Mouse (Mus musculus): Measurements from ENCODE around the gene Gna13.

Gna13 gene

GRCm38 (mm10) chr11:109353391-109354235 lies 9.0 kb upstream of the Gna13 start:
- no peak overlapping the region for H3K4me3 ChIP-seq (replicated peaks; ENCODE audit: low read length)
- peaks cover 61% of the 10 kb centered on the region for H3K4me1 ChIP-seq (replicated peaks; ENCODE audit: low read depth, low read length)
- no peaks in the 10 kb centered on the region for H3K36me3 ChIP-seq (ENCODE audit: insufficient read depth, low read length)
- no peaks in the 10 kb centered on the region for H3K27me3 ChIP-seq (ENCODE audit: insufficient read depth, low read length)
- no peaks in the 10 kb centered on the region for H3K9me3 ChIP-seq (ENCODE audit: low read length)
- TF ChIP-seq CTCF (conservative IDR thresholded peaks at IDR 0.05; ENCODE audit: low read length) (no peak), POU5F1 (IDR thresholded peaks at IDR 0.05; ENCODE audit: borderline replicate concordance, low read length) (no peak), NANOG (IDR thresholded peaks at IDR 0.05; ENCODE audit: borderline replicate concordance, low read length) (no peak)

DNA sequence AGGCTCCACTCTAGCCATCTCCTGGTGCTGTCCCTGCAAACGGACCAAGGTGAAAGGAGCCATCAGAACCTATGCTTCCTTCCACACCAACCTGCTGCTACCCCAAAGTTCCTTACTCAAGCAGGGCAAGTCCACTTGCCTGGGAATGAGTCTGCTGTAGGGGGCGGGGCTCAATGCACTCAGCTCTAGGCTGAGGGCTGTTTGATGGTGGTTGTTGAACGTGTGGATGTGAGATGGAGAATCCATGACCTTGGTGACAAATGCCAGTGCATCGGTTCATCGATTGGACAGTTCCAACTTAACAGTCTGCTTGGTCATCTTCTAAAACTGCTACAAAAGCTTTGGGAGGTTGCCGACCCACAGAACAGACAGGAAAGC lies 8.4 kb upstream of the Gna13 start:
- no peaks in the 10 kb centered on the region for H3K36me3 ChIP-seq (ENCODE audit: insufficient read depth, low read length)
- no peaks in the 10 kb centered on the region for H3K9me3 ChIP-seq (ENCODE audit: low read length)
- TF ChIP-seq POU5F1 (IDR thresholded peaks at IDR 0.05; ENCODE audit: borderline replicate concordance, low read length) (no peak), NANOG (IDR thresholded peaks at IDR 0.05; ENCODE audit: borderline replicate concordance, low read length) (no peak), CTCF (conservative IDR thresholded peaks at IDR 0.05; ENCODE audit: low read length) (no peak)
- peaks cover 68% of the 10 kb centered on the region for H3K4me1 ChIP-seq (replicated peaks; ENCODE audit: low read depth, low read length)
- H3K4me3 ChIP-seq (replicated peaks; ENCODE audit: low read length): no peak overlapping the region
- no peaks in the 10 kb centered on the region for H3K27me3 ChIP-seq (ENCODE audit: insufficient read depth, low read length)

- no peaks in the 10 kb centered on the region for H3K27me3 ChIP-seq (ENCODE audit: insufficient read depth, low read length)
These were observed 6.8 kb upstream of the Gna13 start for GRCm38 (mm10) chr11:109355771-109356388.

DNA sequence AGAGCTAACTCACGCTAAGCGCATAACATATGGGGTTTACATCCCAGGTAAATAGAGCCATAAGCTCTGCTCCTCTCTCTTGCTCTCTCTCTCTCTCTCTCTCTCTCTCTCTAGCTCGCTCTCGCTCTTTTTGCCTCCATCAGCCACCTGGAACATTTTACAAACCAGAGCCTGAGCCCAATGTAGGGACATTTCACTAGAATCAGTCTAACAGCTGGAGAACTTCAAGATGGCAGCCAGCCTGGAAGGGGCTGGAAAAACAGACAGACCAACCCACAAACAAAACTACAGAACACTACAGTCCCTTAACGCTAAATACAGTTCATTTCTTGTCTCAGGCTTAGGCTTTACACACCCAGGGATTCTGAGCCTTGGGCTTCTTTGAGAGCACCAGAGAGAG lies 5.5 kb upstream of the Gna13 start:
- TF ChIP-seq NANOG (IDR thresholded peaks at IDR 0.05; ENCODE audit: borderline replicate concordance, low read length) (no peak), CTCF (conservative IDR thresholded peaks at IDR 0.05; ENCODE audit: low read length) (no peak), POU5F1 (IDR thresholded peaks at IDR 0.05; ENCODE audit: borderline replicate concordance, low read length) (no peak)
- Histone ChIP-seq H3K27me3 (ENCODE audit: insufficient read depth, low read length) (no peaks in the 10 kb centered on the region), H3K4me1 (replicated peaks; ENCODE audit: low read depth, low read length) (peaks cover 78% of the 10 kb centered on the region), H3K9me3 (ENCODE audit: low read length) (no peaks in the 10 kb centered on the region), H3K36me3 (ENCODE audit: insufficient read depth, low read length) (no peaks in the 10 kb centered on the region), H3K4me3 (replicated peaks; ENCODE audit: low read length) (no peak overlapping the region)

More at GRCm38 (mm10) chr11:109355771-109356388, 6.8 kb upstream of the Gna13 start:
- no peaks in the 10 kb centered on the region for H3K9me3 ChIP-seq (ENCODE audit: low read length)
- no peaks in the 10 kb centered on the region for H3K36me3 ChIP-seq (ENCODE audit: insufficient read depth, low read length)
- peak overlapping the region; percentile 55; the same call in 1 of the 2 replicates for H3K4me3 ChIP-seq (replicated peaks; ENCODE audit: low read length)
- peaks cover 73% of the 10 kb centered on the region for H3K4me1 ChIP-seq (replicated peaks; ENCODE audit: low read depth, low read length)
- TF ChIP-seq CTCF (conservative IDR thresholded peaks at IDR 0.05; ENCODE audit: low read length) (no peak; the same call in 1 of the 2 replicates), POU5F1 (IDR thresholded peaks at IDR 0.05; ENCODE audit: borderline replicate concordance, low read length) (no peak), NANOG (IDR thresholded peaks at IDR 0.05; ENCODE audit: borderline replicate concordance, low read length) (no peak)

GRCm38 (mm10) chr11:109358549-109358948 lies 4.1 kb upstream of the Gna13 start:
- Histone ChIP-seq H3K9me3 (ENCODE audit: low read length) (no peaks in the 10 kb centered on the region), H3K4me3 (replicated peaks; ENCODE audit: low read length) (0 out of 2 replicates have a peak overlapping the region, but pooled peaks have one; percentile 85), H3K36me3 (ENCODE audit: insufficient read depth, low read length) (no peaks in the 10 kb centered on the region), H3K4me1 (replicated peaks; ENCODE audit: low read depth, low read length) (peaks cover 74% of the 10 kb centered on the region), H3K27me3 (ENCODE audit: insufficient read depth, low read length) (no peaks in the 10 kb centered on the region)
- TF ChIP-seq NANOG (IDR thresholded peaks at IDR 0.05; ENCODE audit: borderline replicate concordance, low read length) (no peak), POU5F1 (IDR thresholded peaks at IDR 0.05; ENCODE audit: borderline replicate concordance, low read length) (no peak), CTCF (conservative IDR thresholded peaks at IDR 0.05; ENCODE audit: low read length) (no peak)

DNA sequence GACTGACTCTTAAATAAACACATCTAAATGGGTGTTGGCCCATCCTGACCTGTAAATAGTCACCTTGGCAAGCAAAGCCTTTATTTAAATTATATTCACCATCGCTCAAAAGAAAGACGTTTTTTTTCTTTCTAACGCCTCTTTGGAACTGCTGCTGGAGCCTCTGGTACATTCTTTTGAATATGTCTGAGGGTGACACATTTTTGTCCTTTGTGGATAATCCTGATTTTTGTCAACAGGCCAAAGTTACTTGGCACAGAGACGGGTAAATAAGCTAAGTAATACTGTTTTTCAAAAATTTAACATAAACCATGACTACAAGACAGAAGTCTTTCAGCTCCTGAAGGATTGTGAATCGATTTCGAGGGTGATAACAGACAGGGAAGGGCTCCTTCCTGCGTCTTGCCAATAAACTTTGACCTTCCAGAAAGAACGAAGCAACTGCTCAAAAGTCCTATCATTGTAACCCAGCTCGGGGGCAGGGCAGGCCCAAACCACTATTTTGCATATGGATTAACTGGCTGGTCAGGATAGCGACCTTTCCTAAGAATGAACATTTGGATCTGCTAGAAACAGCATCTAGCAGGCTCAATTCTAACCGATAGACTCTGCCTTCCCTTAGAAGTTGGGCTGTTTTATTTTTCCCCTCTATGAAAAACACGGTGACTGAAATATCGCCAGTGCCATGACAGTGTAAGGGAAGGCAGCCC lies 3.4 kb upstream of the Gna13 start:
- H3K27me3 ChIP-seq (ENCODE audit: insufficient read depth, low read length): no peaks in the 10 kb centered on the region
- TF ChIP-seq POU5F1 (IDR thresholded peaks at IDR 0.05; ENCODE audit: borderline replicate concordance, low read length): no peak
- no peak for TF ChIP-seq NANOG (IDR thresholded peaks at IDR 0.05; ENCODE audit: borderline replicate concordance, low read length)
- TF ChIP-seq CTCF (conservative IDR thresholded peaks at IDR 0.05; ENCODE audit: low read length): no peak
- peaks cover 74% of the 10 kb centered on the region for H3K4me1 ChIP-seq (replicated peaks; ENCODE audit: low read depth, low read length)
- H3K36me3 ChIP-seq (ENCODE audit: insufficient read depth, low read length): no peaks in the 10 kb centered on the region
- H3K9me3 ChIP-seq (ENCODE audit: low read length): no peaks in the 10 kb centered on the region
- H3K4me3 ChIP-seq (replicated peaks; ENCODE audit: low read length): peak overlapping the region; percentile 85; the same call in 1 of the 2 replicates

DNA sequence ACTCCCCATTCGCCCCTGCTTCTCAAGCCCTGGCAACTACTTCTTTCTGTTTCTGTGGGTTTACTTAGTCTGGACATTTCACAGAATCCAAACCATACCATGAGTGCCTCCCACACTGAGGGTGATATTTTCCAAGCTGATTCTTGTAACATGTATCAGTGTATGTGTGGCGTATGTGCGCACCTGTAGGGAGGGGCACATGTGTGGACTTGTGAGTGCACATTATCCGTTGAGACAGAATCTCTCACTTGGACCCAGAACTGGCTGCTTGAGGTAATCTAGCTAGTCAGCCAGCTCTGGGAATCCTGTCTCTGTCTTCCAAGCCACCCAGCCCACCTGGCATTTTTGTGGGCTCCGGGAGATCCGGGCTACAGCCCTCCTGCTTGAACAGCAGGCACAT lies 2.5 kb upstream of the Gna13 start:
- H3K4me1 ChIP-seq (replicated peaks; ENCODE audit: low read depth, low read length): peaks cover 81% of the 10 kb centered on the region
- H3K9me3 ChIP-seq (ENCODE audit: low read length): no peaks in the 10 kb centered on the region
- H3K4me3 ChIP-seq (replicated peaks; ENCODE audit: low read length): peak overlapping the region; percentile 85
- no peak for TF ChIP-seq CTCF (conservative IDR thresholded peaks at IDR 0.05; ENCODE audit: low read length)
- no peak for TF ChIP-seq POU5F1 (IDR thresholded peaks at IDR 0.05; ENCODE audit: borderline replicate concordance, low read length)
- no peak for TF ChIP-seq NANOG (IDR thresholded peaks at IDR 0.05; ENCODE audit: borderline replicate concordance, low read length)
- H3K36me3 ChIP-seq (ENCODE audit: insufficient read depth, low read length): peaks cover 9% of the 10 kb centered on the region
- H3K27me3 ChIP-seq (ENCODE audit: insufficient read depth, low read length): no peaks in the 10 kb centered on the region

DNA sequence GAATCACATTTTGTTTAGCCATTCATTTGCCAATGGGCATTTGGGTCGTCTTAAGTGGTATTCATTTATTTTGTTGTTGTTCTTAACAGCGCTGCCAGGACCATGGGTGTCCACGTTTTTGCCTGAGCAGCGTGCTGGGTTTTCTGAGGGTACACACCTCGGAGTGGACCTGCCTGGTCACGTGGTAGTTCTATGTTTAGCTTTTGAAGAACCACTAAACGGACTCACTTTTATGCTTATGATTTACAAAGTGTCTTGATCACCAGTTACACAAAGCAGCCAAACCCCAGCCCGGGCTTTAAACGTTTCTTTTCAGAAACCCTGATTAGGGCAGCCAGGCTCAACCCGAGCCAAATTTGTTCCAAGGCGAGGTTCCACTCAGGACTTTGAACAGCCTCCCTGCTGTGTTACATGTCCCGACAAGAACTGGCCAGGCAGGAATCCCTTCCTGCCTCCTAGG lies 2.0 kb upstream of the Gna13 start:
- Histone ChIP-seq H3K36me3 (ENCODE audit: insufficient read depth, low read length) (peaks cover 14% of the 10 kb centered on the region), H3K27me3 (ENCODE audit: insufficient read depth, low read length) (no peaks in the 10 kb centered on the region), H3K4me3 (replicated peaks; ENCODE audit: low read length) (peak overlapping the region; percentile 85), H3K4me1 (replicated peaks; ENCODE audit: low read depth, low read length) (peaks cover 81% of the 10 kb centered on the region), H3K9me3 (ENCODE audit: low read length) (no peaks in the 10 kb centered on the region)
- no peak for TF ChIP-seq CTCF (conservative IDR thresholded peaks at IDR 0.05; ENCODE audit: low read length)
- TF ChIP-seq POU5F1 (IDR thresholded peaks at IDR 0.05; ENCODE audit: borderline replicate concordance, low read length): no peak
- no peak for TF ChIP-seq NANOG (IDR thresholded peaks at IDR 0.05; ENCODE audit: borderline replicate concordance, low read length)
